Mouse (Mus musculus) intestine, embryonic 16.5 days (tissue): ENCODE results near the gene Irs3. TPM values are rescaled to one million over a fixed set of nuclear protein-coding genes. Genes with fewer than 3 reads are reported as not detected.

ENCODE experiments used
- ATAC-seq: fragments of 200-750 bp; cut with Nextera tagmentation; 2 replicates; pipeline ENCODE4 v1.8.0; 2017; ENCODE audit warnings: moderate TSS enrichment, moderate library complexity
- H3K27ac ChIP-seq: fragments of 300-500 bp; sonication (generic); 2 replicates; pipeline ENCODE4 v1.5.1; 2014; ENCODE audit warnings: mild to moderate bottlenecking, low read length
- H3K27me3 ChIP-seq: fragments of 300-500 bp; sonication (generic); replicated peaks from 2 replicates; pipeline ENCODE4 v1.6.1; 2014; ENCODE audit warnings: low read length, control low read depth, mixed read lengths; ENCODE audit not compliant: control insufficient read depth, insufficient read depth
- H3K36me3 ChIP-seq: fragments of 300-500 bp; sonication (generic); 2 replicates; pipeline ENCODE4 v1.6.1; 2014; ENCODE audit warnings: low read length, control low read depth; ENCODE audit not compliant: control insufficient read depth, insufficient read depth
- H3K4me1 ChIP-seq: fragments of 300-500 bp; sonication (generic); 2 replicates; pipeline ENCODE4 v1.6.1; 2014; ENCODE audit warnings: low read length, control low read depth, mixed read lengths; ENCODE audit not compliant: control insufficient read depth, insufficient read depth
- H3K4me2 ChIP-seq: fragments of 300-500 bp; sonication (generic); 2 replicates; pipeline ENCODE4 v1.6.1; 2014; ENCODE audit warnings: low read depth, low read length, control low read depth
- H3K4me3 ChIP-seq: fragments of 300-500 bp; sonication (generic); 2 replicates; pipeline ENCODE4 v1.5.1; 2014; ENCODE audit warnings: mild to moderate bottlenecking, low read length
- H3K9ac ChIP-seq: fragments of 300-500 bp; sonication (generic); 2 replicates; pipeline ENCODE4 v1.6.1; 2014; ENCODE audit warnings: low read depth, low read length
- H3K9me3 ChIP-seq: fragments of 300-500 bp; sonication (generic); 2 replicates; pipeline ENCODE4 v1.6.1; 2016; ENCODE audit warnings: low read length, control low read depth; ENCODE audit not compliant: control insufficient read depth
- WGBS: fragments of 180-500 bp; shearing (Covaris S2); extraction: QIAGEN DNeasy Blood & Tissue Kit; methylation state at CpG from one replicate; pipeline ENCODE4 v1.1.7; 2014; 5-methylcytosine and 5-hydroxymethylcytosine counted together
- polyA plus RNA-seq: library from polyadenylated mRNA; unstranded; fragments of >200 nt; fragmentation: Nextera tagmentation; extraction: Ambion mirVana; gene quantifications from 2 replicates; pipeline ENCODE4 v1.2.1, GENCODE M21; 2015

Irs3 gene
- polyA plus RNA-seq, 1 experiment from 2014 or later: 0.27 TPM

DNA sequence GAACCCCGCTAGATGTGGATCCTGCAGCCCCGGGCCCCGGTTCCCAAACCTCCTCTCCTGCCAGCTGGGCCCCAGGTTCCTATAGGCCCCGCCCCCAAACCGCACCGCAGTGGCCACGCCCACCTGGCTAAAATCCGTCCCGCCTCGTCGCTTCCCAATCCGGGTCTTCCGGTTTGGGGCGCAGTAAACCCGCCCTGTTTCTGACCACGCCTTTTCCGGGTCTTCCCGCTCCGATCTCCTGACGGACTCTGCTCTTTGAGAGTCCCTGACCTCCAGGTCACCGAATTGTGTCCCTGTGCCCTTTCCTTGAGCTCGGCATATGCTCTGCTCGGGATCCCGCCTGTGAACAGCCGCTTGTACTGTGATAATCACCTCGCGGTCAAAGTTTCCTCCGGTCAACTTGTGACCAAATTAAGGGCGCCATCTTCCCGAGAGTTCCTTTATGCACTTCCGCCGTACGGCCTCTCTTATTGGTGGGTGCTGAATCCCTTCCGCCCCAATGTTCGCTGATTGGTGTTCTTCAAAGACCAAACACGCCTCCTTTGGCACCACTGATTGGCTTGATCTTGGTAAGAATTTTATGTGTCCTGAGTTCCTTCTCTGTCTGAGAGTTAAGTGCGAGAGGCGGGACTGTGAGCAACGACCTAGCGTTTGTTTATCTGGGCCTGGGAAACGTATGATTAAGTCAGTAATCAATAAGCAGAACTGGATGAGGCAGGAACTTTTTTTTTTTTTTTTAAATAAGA is 44.7 kb downstream of the Irs3 start, which contains the start of gene Mospd3:
Mospd3 (minus strand) TSS at position 440 of the 746 bp plus-strand sequence.
- Histone ChIP-seq H3K4me1 (peaks cover 22% of the 10 kb centered on the region), H3K4me2 (peak within 1 kb of the TSS; percentile 97), H3K4me3 (peak within 1 kb of the TSS; percentile 83), H3K27me3 (no peaks in the 10 kb centered on the region), H3K9me3 (no peaks in the 10 kb centered on the region), H3K36me3 (no peaks in the 10 kb centered on the region), H3K9ac (peak within 1 kb of the TSS; percentile 90), H3K27ac (peak within 1 kb of the TSS; percentile 92)
- under 1% methylated on average over 41 of the region's 41 CpGs for WGBS
- peak; percentile 96 for ATAC-seq

DNA sequence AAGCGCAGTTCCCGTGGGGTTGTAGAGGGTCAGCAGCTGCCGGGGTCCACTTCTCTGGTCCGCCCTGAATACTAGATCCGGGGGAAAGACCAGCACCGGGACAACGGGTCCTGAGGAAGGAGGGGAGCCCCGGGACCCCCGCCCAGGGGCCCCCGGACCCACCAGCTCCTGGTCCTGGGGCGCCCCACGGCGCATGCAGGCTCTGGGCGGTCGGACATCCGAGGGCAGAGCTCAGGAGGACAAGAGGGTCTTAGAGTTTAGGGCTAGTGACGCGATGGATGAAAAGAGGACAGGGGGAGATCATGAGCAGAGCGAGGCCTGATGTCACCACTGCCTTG is 45.3 kb downstream of the Irs3 start:
- Histone ChIP-seq H3K27me3 (no peaks in the 10 kb centered on the region), H3K4me3 (peak overlapping the region; percentile 83), H3K36me3 (no peaks in the 10 kb centered on the region), H3K27ac (peak overlapping the region; percentile 84), H3K4me1 (peaks cover 22% of the 10 kb centered on the region), H3K9ac (peak overlapping the region; percentile 90), H3K4me2 (peak overlapping the region; percentile 97), H3K9me3 (no peaks in the 10 kb centered on the region)
- under 1% methylated on average over 19 of the region's 19 CpGs for WGBS
- peak; percentile 59 for ATAC-seq

- peak overlapping the region; percentile 83 for H3K4me3 ChIP-seq
- whole genome bisulfite sequencing: 70% methylated on average over 9 of the region's 9 CpGs
- H3K4me1 ChIP-seq: peaks cover 22% of the 10 kb centered on the region
- H3K27me3 ChIP-seq: no peaks in the 10 kb centered on the region
- no peaks in the 10 kb centered on the region for H3K36me3 ChIP-seq
- peak overlapping the region; percentile 97 for H3K4me2 ChIP-seq
- H3K9ac ChIP-seq: peak overlapping the region; percentile 90
- no peak overlapping the region for H3K27ac ChIP-seq
- ATAC-seq: no peak
- no peaks in the 10 kb centered on the region for H3K9me3 ChIP-seq
These were observed 45.9 kb downstream of the Irs3 start for GRCm38 (mm10) chr5:137599600-137599999.

DNA sequence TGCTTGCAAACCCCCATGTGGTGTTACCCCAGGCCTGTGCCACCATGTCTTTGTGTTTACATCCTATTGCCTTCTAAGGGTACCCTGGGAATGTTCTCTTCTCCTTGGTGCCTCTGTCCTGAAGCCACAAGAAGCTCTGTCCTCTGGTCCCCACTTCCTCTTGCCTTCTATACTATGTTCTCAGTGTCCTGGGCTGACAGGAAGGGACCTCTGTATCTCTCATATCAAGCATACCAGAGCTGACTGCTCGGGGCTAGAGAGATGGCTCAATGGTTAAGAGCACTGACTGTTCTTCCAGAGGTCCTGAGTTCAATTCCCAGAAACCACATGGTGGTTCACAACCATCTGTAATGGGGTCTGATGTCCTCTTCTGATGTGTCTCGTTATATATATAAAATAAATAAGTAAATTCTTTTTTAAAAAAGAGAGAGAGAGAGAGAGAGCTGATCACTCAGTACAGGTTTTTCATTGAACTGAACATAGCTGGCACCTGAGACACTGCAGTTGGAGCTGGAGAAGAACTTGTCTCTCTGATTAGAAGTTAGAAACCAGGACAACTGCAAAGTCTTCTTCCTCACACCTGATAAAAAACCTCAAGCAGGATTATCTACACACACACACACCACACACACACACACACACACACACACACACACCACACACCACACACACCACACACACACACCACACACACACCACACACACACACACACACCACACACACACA is 47.3 kb downstream of the Irs3 start:
- Histone ChIP-seq H3K4me2 (no peak overlapping the region), H3K4me1 (peaks cover 22% of the 10 kb centered on the region), H3K4me3 (no peak overlapping the region), H3K36me3 (no peaks in the 10 kb centered on the region), H3K27ac (no peak overlapping the region), H3K9me3 (no peaks in the 10 kb centered on the region), H3K9ac (no peak overlapping the region), H3K27me3 (no peaks in the 10 kb centered on the region)
- WGBS: 76% methylated on average over 2 of the region's 2 CpGs
- no peak for ATAC-seq

GRCm38 (mm10) chr5:137597625-137598024 is 47.9 kb downstream of the Irs3 start:
- Histone ChIP-seq H3K4me3 (no peak overlapping the region), H3K9ac (no peak overlapping the region)
- 94% methylated on average over 6 of the region's 6 CpGs for WGBS

GRCm38 (mm10) chr5:137596601-137597261 is 48.8 kb downstream of the Irs3 start:
- 30% methylated on average over 28 of the region's 30 CpGs for WGBS
- peak overlapping the region; percentile 45; the same call in 1 of the 2 replicates for H3K4me2 ChIP-seq
- H3K36me3 ChIP-seq: no peaks in the 10 kb centered on the region
- H3K4me1 ChIP-seq: peaks cover 12% of the 10 kb centered on the region
- peak overlapping the region; percentile 13; the same call in 1 of the 2 replicates for H3K27ac ChIP-seq
- no peak for ATAC-seq
- no peaks in the 10 kb centered on the region for H3K9me3 ChIP-seq
- H3K4me3 ChIP-seq: peak overlapping the region; percentile 20; the same call in 1 of the 2 replicates
- H3K27me3 ChIP-seq: no peaks in the 10 kb centered on the region
- peak overlapping the region; percentile 48; the same call in 1 of the 2 replicates for H3K9ac ChIP-seq

More at GRCm38 (mm10) chr5:137597625-137598024, 47.9 kb downstream of the Irs3 start:
- Histone ChIP-seq H3K4me2 (no peak overlapping the region), H3K4me1 (peaks cover 16% of the 10 kb centered on the region), H3K27me3 (no peaks in the 10 kb centered on the region), H3K36me3 (no peaks in the 10 kb centered on the region), H3K27ac (no peak overlapping the region), H3K9me3 (no peaks in the 10 kb centered on the region)
- no peak for ATAC-seq

DNA sequence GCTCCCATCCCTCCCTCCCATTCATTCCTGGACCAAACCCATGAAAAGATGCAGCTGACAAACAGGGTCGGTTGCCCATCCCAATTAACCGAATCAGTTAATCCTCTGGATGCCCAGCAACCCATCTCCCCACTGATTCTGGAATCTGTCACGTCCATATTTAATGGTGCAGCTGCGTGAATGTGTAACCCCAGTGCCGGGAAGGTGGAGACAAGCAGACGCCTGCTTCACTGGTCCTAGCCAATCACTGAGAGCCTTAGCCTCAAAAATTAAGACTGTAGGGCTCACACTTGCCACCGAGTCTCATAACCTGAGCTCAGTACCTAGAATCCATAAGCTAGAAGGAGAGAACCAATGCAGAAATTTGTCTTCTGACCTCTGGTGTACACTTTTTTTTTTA is 49.6 kb downstream of the Irs3 start:
- 74% methylated on average over 7 of the region's 7 CpGs for WGBS
- Histone ChIP-seq H3K9me3 (no peaks in the 10 kb centered on the region), H3K4me2 (no peak overlapping the region), H3K27ac (no peak overlapping the region), H3K4me1 (peaks cover 12% of the 10 kb centered on the region), H3K4me3 (no peak overlapping the region), H3K9ac (no peak overlapping the region), H3K36me3 (no peaks in the 10 kb centered on the region), H3K27me3 (no peaks in the 10 kb centered on the region)
- ATAC-seq: no peak
